Mouse (Mus musculus) neural tube, embryonic 10.5 days (tissue): ENCODE results near the gene Nacc1.
A peak's percentile ranks its signal among the peaks of the same experiment; 100 is the strongest.
"Not testable (repeated sequence)": the region's sequence is repeated elsewhere in the genome, so short reads cannot be mapped to it uniquely, and the experiment has no call there.

ENCODE experiments used
- DNase-seq: peaks from one replicate; pipeline ENCODE4 v3.0.0-alpha.2; 2017; ENCODE audit warnings: low spot score; ENCODE audit errors: extremely low spot score

Nacc1 gene

GRCm38 (mm10) chr8:84700526-84700925 is 12.9 kb upstream of the Nacc1 start:
- DNase-seq = no peak

- no peak for DNase-seq
Measured at GRCm38 (mm10) chr8:84699861-84700322, 12.2 kb upstream of the Nacc1 start.

DNA sequence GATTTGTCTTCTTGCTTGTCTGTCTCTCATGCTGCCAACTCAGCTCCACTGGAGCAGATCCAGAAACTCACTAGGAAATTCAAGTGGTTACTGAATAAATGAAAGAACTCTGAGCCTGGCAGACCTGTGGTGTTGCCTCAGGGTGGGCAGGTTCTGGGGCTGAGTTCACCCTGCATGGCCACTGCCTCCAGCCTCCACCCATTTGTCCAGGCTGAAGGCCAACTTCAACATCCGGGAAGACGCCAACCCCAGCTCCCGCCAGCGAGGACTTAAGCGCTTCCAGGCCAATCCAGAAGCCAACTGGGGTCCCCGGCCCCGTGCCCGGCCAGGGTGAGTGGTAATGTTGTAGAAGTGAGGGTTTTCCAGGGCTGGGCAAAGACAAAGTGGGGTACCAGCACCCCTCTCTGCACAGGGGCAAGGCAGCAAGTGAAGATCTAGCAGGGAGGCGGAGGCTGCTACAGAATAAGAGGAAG is 11.3 kb upstream of the Nacc1 start:
- DNase-seq = no peak

DNA sequence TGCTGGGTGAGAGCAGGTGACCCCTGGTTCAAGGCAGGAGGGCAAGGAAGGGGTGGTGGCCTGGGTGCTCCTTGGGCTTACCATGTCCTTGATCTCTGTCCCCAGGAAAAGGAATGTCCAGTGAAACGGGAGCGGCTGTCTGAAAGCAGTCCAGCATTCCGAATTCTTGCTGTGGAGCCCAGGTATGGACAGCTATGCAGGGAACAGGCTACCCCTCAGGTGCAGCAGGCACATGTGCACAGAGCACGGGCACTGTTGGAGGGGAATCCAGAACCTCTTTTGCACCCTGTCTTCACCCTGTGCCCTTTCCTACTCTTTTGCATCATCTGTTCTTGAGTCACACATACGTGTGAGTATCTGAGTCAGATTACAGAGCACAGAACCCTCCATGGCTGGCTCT is 10.6 kb upstream of the Nacc1 start:
- DNase-seq = no peak

DNA sequence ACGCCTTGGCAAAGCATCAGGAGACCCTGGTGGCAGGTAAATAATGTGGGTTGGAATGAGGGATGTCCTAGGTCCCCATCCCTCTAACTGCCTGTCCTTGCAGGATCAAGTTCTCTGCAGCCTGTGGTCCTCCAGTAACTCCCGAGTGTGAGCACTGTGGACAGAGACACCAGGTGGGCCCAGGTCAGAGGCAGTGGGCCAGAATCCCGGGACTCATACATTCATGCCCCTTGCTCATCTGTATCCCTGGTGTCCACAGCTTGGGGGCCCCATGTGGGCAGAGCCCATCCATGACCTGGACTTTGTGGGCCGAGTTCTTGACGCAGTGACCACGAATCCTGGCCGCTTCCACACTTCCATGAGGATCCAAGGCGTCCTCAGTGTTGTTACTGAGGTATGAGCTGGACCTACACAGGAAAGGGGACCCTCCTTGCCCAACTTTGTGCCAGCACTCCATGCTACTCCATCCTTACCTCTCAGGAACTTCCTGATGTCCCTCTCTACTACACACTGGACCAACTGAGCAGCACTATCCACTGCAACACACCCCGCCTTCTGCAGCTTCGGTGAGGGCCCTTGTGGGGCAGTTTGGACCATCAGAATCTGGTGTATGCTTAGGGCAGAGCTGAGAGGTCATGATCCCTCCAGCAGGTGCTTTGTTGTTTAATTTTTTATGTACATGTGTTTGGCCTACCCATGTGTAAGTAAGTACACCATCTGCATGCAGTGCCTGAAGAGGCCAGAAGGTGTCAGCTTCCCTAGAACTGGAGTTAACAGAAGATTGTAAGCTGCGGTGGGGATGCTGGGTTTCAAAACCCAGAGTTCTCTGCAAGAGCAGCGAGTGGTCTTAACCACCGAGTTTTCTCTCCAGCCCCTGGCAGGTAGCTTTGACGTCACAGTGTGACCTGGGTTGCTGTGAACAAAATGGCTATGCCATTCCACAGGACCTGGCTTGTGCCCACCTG is 9.8 kb upstream of the Nacc1 start:
- DNase-seq = no peak

- DNase-seq = no peak
Measured at GRCm38 (mm10) chr8:84695140-84695539, 7.5 kb upstream of the Nacc1 start.

DNA sequence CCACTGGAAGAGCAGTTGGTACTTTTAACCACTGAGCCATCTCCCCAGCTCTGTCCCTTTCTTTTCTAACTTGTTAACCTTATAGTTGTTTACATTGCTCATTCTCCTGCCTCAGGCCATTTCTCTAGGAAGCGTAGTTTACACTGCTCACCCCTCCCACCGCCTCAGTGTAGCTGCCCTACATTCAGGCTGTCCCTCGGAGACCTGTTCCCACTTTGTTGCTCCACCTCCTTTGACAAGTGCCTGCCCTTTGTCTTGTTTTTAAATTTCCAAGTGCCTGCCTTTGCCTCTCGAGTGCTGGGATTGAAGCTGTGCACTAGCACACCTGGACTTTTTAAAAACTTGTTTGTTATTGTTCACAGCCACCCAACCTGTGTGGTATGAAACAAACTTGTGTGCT is 5.7 kb upstream of the Nacc1 start:
- DNase-seq = no peak

DNA sequence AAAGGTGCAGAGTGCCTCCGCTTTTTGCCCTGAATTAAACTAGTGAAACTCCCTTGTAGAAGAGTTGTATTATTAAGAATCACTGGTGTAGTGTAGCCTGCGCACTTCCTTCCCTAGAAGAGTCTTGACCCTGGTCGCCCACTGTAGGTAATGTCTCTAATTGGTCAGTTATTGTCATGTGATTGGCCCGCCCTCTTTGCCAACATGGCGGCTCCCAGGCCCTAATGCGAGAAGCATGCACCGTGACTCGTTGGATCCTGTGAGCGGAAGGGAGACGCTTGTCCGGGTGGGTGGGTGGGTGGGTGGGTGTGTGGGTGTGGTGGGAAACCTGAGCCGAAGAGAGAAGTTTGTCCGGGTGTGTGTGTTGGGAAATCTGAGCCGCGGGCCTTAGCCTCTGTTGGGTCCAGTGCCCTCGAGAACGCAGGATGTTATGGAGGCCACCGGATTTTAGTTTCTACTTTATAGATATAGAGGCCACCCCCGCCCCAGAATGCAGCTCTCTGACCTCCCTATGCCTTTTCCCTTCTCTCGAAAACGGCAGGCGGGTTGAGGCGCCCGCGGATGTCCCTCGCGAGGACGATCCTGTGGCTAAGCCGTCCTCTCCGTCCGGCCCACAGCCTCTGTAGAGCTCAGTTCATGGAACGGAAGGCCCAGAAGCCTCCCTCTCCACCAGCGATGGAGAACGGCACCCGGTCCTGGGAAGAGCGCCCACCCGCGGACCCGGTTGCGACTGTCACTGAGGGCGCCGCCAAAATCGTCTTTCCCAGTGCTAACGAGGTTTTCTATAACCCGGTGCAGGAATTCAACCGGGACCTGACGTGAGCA is 1.6 kb upstream of the Nacc1 start:
- DNase-seq = peak; percentile 88

DNA sequence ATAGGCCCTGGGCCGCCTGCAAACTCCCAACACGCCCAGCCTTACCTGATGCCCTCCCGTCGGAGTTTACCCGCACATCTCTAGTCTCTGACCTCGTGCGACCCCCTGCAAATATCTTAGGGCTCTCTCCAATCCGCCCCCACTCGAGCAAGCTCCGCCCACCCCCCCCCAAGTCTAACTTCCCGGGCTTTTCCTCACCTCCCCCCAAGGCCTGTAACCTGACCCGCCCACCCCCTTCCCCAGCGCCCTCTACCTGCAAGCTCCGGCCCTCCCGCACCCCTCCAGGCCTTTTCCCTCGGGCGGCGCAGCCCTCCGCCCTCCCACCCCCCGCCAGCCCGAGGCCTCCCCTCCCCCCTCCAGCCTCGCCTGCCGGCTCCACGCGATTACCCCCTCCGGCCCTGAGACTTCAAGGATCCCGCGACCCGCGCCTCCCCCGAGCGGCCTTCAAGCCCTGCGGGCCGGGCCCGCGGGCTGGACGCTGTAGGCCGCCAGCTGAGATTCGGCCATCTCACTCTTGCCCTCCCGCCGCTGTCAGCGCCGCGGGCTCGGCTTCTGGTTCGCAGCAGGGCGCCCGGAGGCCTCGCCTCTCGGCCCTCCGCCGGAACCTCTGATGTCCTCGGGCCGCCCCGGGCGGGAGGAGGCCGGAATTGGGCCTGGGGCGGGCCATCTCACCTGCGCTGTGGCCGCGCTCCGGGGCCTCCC is 508 bp downstream of the Nacc1 start:
- DNase-seq = peak; percentile 81

DNA sequence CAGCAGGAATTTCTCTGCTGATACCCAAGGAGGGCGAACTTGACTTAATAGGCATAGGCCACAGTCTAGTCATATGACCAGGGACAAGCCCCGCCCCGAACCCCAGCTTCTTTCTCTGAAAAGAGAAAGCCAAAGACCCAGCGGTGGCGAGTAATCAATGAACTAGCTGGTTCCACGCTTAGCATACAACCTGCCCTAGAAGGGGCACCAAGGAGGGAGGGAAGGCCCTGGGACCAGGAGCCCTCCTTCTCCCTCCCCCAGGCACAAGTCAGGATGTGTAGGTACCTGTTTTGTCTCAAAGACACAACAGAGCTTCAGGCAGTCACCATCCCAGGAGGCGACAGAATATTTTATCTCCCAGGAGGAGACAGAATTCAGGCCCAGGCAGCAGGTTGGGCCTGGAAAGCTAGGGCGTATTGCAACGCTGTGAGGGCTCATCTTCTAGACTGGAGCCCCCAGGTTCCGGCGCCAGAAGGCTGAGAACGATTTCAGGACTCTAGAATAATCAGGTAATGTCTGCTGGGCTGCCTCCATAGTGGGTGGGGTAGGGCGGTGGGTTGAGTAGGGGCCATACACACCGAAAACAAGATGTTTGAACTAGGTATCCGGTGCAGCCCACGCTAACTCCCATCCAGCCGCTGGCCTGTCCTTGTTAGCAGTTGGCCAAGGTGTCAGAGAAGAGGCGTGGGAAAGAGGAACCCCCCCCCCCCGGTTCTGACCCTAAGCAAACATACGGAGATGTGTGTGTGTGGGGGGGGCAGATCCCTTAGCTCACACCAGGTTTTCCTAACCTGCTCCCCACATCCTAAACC is 1.3 kb downstream of the Nacc1 start, which contains the start of gene Trmt1:
Trmt1 (plus strand) TSS at position 117 of the 812 bp plus-strand sequence.
- peak; percentile 23 for DNase-seq

DNA sequence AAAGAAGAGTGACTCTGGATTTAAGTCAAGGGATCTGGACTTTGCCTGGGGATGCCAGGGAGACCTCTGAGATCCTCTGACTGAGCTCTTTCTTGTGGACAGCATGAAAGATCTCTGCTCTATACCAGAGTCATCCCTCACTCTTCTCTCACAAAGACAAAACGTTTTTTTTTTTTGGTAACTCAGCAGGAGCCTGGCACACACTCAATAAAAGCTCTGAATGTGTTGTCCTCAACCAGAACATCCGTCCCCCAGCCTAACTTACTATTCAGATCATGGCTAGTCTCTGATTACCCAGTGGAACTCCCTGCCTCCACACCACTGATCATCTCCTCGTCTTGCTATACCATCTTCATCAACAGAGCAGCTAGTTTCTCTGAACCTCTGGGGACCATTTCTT is 3.1 kb downstream of the Nacc1 start:
- DNase-seq = no peak

DNA sequence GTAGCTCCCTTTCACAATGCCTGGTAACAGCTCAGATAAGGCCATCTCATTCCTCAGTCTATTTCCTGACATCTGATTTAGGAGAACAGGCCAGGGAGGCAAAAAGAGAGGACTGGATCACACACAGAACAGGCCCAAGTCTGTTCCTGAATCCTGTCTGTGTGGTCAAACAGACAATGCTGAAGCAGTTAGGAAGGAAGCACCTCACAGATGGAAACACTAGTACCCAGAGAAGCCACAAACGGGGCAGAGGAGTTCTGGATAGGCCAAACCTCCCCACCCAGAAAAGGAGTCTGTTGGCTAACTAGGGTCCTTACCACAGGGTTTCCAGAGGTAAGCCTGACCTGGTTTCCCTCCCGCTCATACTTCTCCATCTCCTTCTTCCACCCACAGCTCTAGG is 5.4 kb downstream of the Nacc1 start:
- no peak for DNase-seq

- DNase-seq = no peak
Measured at GRCm38 (mm10) chr8:84681476-84681875, 6.2 kb downstream of the Nacc1 start.

- DNase-seq = no peak
Measured at GRCm38 (mm10) chr8:84677305-84677704, 10.4 kb downstream of the Nacc1 start.

- not testable (repeated sequence) for DNase-seq
Measured at GRCm38 (mm10) chr8:84670295-84671006, 17.2 kb downstream of the Nacc1 start.

- DNase-seq = no peak
Measured at GRCm38 (mm10) chr8:84668731-84669485, 18.8 kb downstream of the Nacc1 start.

DNA sequence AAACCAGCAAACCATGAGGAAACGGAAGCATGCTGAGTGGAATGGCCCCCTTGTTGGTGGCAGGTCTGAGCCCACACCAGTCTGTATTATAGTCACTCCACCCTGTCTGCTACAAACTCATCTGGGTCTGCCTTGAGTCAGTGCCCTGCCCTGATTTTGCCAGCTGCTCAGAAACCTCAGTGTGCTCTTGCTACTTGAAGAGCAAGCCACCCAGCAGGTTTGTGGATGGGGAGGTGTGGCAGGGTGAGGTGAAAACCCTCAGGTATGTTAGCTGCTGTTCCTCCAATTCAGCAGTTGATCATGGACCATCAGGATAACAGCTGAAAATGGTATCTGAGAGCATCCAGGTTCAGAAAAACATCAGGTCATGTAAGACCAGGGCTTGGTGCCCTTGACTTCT is 19.6 kb downstream of the Nacc1 start:
- no peak for DNase-seq

GRCm38 (mm10) chr8:84665385-84665893 is 22.2 kb downstream of the Nacc1 start:
- DNase-seq = no peak
